Mouse (Mus musculus) G1E (cell line): ENCODE measurements at regions not wholly inside any gene's neighbourhood (a gene's known extent, or its start where the extent isn't known, plus 50 kb on each side); places are given as distances from the start of the nearest gene placed in this dataset.

Source experiments
- ATAC-seq: 2 replicates; pipeline ENCODE4 v1.8.0; 2016; ENCODE audit warnings: mild to moderate bottlenecking; ENCODE audit not compliant: insufficient number of reproducible peaks, poor library complexity, low FRiP score, severe bottlenecking; ENCODE audit errors: extremely low read depth
- DNase-seq: peaks from one replicate; pipeline ENCODE4 v3.0.0; 2012; ENCODE audit warnings: low spot score
- H3K27me3 ChIP-seq: 2 replicates; pipeline ENCODE4 v1.6.1; 2012; ENCODE audit warnings: mild to moderate bottlenecking, low read length, inconsistent platforms; ENCODE audit not compliant: insufficient read depth
- H3K36me3 ChIP-seq: replicated peaks from 2 replicates; pipeline ENCODE3; 2012; ENCODE audit warnings: mild to moderate bottlenecking, inconsistent platforms
- H3K4me1 ChIP-seq: 2 replicates; pipeline ENCODE4 v1.6.1; 2012; ENCODE audit warnings: low read depth, low read length, inconsistent platforms, mixed read lengths; ENCODE audit not compliant: insufficient read depth
- H3K4me3 ChIP-seq: 2 replicates; pipeline ENCODE4 v1.5.1; 2012; ENCODE audit warnings: low read depth, mild to moderate bottlenecking, inconsistent platforms, low read length, moderate library complexity, mixed read lengths
- H3K9me3 ChIP-seq: replicated peaks from 2 replicates; pipeline ENCODE4 v1.6.1; 2012; ENCODE audit warnings: inconsistent platforms
- CTCF ChIP-seq: IDR thresholded peaks from 2 replicates; pipeline ENCODE4 v1.5.1; 2012; ENCODE audit warnings: low read depth, low read length, inconsistent platforms, mixed read lengths
- GATA1 ChIP-seq: IDR thresholded peaks from 2 replicates; pipeline ENCODE4 v1.6.1; 2012; ENCODE audit warnings: borderline replicate concordance, low read length, inconsistent platforms, mixed read lengths
- GATA2 ChIP-seq: IDR thresholded peaks from 2 replicates; pipeline ENCODE4 v1.6.1; 2012; ENCODE audit warnings: low read depth, low read length, inconsistent platforms, borderline replicate concordance
- POLR2AphosphoS5 ChIP-seq: IDR thresholded peaks from 2 replicates; pipeline ENCODE4 v1.6.1; 2012; ENCODE audit warnings: low read depth, low read length, inconsistent platforms; ENCODE audit not compliant: insufficient replicate concordance
- TAL1 ChIP-seq: conservative IDR thresholded peaks from 2 replicates; pipeline ENCODE4 v1.6.1; 2012; ENCODE audit warnings: low read depth, low read length, inconsistent platforms, mixed read lengths

DNA sequence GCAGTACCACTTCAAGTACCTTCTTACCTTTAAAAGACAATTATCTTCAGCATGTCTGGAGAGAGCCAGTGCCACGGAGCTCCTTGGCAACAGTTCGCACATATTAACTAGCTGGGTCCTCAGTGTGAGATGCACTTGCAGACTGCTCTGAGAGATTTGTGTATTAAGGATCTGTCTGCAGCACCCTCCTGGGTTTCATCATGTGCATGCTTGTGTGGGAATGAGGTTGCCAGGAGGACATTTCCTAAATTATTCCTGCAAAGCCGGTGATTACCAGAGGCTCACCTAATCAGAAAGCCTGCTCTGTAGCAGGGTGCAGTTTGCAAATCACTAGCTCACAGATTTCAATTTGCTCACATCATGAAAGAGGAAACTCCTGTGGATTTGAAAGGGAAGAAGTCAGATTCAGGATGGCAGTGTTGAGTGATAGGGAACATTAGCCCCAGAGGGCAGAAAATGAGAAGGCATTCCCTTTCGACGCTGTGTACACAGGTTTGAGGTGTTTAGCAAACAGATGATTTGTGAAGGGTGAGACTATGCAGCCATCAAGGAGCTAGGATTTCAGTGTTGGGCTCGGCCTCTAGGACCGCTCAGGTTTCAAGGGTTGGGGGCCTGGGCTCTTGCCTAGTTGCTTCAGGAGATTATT is 257.3 kb upstream of the Arglu1 start:
- DNase-seq: no peak
- Histone ChIP-seq H3K9me3 (peaks cover 7% of the 10 kb centered on the region), H3K27me3 (no peaks in the 10 kb centered on the region; the same call in 1 of the 2 replicates), H3K4me1 (no peaks in the 10 kb centered on the region), H3K36me3 (no peaks in the 10 kb centered on the region), H3K4me3 (no peak overlapping the region)
- ATAC-seq: no peak
- no peak for TF ChIP-seq GATA2
- TF ChIP-seq POLR2AphosphoS5: no peak
- no peak for TF ChIP-seq TAL1
- no peak for TF ChIP-seq CTCF
- no peak for TF ChIP-seq GATA1

DNA sequence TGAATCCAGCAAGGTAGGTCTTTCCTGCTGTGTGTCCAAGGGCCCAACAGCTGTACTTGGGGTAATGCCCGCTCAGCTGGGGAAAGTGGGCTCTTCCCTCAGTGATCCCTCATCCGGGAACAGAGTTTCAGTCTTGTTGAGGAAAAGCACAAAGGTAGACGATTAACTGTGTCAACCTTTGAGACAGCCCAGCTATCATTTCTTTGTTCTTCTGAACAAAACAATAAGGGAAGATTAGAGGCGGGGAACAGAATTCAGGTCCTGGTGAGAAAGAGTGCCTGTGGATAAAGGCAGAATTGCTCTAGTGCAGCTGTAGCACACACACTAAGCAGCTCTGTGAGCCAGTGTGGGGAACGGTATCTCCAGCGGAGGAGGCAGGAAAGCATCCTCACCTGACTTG is 252.7 kb upstream of the Arglu1 start:
- no peaks in the 10 kb centered on the region for H3K9me3 ChIP-seq
- H3K4me3 ChIP-seq: no peak overlapping the region
- TF ChIP-seq POLR2AphosphoS5 (no peak), CTCF (no peak), TAL1 (no peak), GATA1 (no peak), GATA2 (no peak)
- no peaks in the 10 kb centered on the region for H3K4me1 ChIP-seq
- no peaks in the 10 kb centered on the region; the same call in 1 of the 2 replicates for H3K27me3 ChIP-seq
- DNase-seq (no peak), ATAC-seq (no peak)
- H3K36me3 ChIP-seq: no peaks in the 10 kb centered on the region

DNA sequence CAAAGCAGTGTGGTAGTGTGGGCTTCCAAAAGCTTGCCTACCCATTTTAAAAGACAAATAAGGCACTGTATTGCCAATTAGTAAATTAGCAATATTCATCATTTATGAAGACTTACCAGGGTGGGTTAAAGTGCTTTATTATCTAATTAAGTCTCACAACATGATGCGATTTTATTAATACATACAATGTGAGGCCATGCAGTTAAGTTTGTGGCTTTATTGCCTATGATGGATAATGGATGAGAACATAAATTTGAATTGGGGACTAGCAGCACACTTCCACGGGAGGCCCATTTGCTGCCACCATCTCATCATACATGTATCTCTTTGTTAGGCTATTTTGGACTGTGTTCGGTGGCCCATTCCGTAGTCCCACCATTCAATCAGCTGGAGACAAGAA is 250.6 kb upstream of the Arglu1 start:
- no peak for TF ChIP-seq TAL1
- TF ChIP-seq POLR2AphosphoS5: no peak
- no peak for TF ChIP-seq GATA2
- no peak for TF ChIP-seq GATA1
- TF ChIP-seq CTCF: no peak
- ATAC-seq: no peak
- H3K9me3 ChIP-seq: no peaks in the 10 kb centered on the region
- H3K4me1 ChIP-seq: no peaks in the 10 kb centered on the region
- H3K4me3 ChIP-seq: no peak overlapping the region
- no peak for DNase-seq
- no peaks in the 10 kb centered on the region; the same call in 1 of the 2 replicates for H3K27me3 ChIP-seq
- H3K36me3 ChIP-seq: no peaks in the 10 kb centered on the region

GRCm38 (mm10) chr8:8938536-8938935 is 248.2 kb upstream of the Arglu1 start:
- Histone ChIP-seq H3K4me1 (no peaks in the 10 kb centered on the region), H3K27me3 (no peaks in the 10 kb centered on the region; the same call in 1 of the 2 replicates), H3K4me3 (no peak overlapping the region), H3K36me3 (no peaks in the 10 kb centered on the region), H3K9me3 (no peaks in the 10 kb centered on the region)
- no peak for DNase-seq
- TF ChIP-seq CTCF: no peak
- no peak for TF ChIP-seq GATA2
- ATAC-seq: no peak

DNA sequence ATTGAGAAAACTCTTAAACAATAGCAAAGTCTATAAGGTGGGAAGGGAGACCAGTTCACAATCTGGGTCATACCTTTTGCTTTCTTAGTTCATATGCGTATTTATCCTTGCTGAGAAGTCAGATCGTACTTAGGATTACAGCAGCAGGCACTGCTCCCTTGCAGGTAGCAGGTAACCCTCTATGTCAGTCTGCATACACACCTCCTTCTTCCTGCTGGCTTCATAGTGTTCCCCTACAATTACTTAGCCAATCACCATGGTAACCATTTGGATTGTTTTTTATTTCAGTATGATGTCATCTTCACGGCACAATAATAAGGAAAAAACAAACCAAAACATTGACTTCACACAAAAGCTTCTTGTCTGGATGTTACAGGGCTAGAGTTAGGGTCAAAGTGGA is 242.1 kb upstream of the Arglu1 start:
- TF ChIP-seq CTCF: no peak
- no peak for TF ChIP-seq GATA2
- TF ChIP-seq GATA1: no peak
- TF ChIP-seq TAL1: no peak
- TF ChIP-seq POLR2AphosphoS5: no peak
- Histone ChIP-seq H3K4me3 (no peak overlapping the region), H3K27me3 (no peaks in the 10 kb centered on the region), H3K4me1 (no peaks in the 10 kb centered on the region), H3K9me3 (no peaks in the 10 kb centered on the region), H3K36me3 (no peaks in the 10 kb centered on the region)
- no peak for DNase-seq
- ATAC-seq: no peak

DNA sequence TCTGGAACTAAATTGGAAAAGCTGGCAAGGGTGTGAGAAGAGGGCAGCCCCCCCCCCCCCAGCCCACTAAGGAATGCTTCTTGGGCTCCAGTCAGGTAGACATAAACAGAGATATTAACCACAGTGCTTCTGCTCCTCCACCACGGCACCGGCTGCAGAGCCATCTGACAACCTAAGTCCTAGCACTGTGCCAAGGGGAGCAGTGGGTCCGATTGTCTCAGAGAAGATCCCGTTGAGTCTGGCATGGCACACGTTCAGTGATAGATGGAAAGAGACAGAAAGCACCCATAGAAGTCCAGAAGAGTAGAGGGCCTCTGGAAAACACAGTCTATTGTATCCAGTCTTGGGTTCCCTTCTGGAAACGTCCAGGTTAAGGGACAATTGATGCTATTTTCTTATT is 241.4 kb upstream of the Arglu1 start:
- H3K27me3 ChIP-seq: no peaks in the 10 kb centered on the region
- DNase-seq (no peak), ATAC-seq (no peak)
- TF ChIP-seq GATA1 (no peak), POLR2AphosphoS5 (no peak), CTCF (no peak), TAL1 (no peak), GATA2 (no peak)
- H3K9me3 ChIP-seq: no peaks in the 10 kb centered on the region
- no peaks in the 10 kb centered on the region for H3K36me3 ChIP-seq
- no peaks in the 10 kb centered on the region for H3K4me1 ChIP-seq
- no peak overlapping the region for H3K4me3 ChIP-seq

DNA sequence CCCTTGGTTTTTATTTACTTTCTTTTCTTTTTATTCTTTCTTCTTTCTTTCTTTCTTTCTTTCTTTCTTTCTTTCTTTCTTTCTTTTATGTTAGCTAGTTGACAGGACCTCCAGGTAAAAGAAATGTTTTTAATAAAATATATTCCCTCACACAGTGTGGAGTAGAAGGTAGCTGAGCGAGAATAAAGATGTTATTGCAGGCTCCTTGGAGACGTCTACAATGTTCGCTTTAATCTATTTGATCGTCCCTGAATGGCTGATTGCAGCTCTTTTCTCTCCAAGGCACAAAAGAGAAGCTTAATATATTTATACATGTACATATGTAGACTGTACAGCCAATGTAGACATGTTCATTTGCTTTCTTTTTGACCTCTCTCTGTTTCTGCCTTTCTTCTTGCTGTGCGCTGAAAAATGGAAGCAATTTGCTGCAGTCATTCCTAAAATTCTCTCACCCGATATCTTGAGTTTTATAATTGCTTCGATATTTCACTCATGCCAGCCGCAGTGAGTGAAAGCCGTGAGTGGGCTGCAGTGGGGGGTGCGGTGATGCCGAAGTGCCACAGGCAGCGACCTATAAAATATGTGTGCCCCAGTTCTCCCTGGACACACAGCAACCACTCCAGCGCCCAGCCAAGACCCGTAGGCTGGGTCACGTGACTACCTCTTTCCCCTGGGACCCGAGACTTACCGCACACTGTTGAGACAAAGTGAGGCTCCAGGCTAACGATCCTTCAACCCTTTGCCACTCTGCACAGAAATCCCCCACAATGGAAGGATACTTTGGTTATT is 237.9 kb upstream of the Arglu1 start:
- TF ChIP-seq GATA2 (no peak), CTCF (no peak), TAL1 (no peak), GATA1 (no peak), POLR2AphosphoS5 (no peak)
- H3K9me3 ChIP-seq: no peaks in the 10 kb centered on the region
- H3K4me3 ChIP-seq: no peak overlapping the region
- H3K36me3 ChIP-seq: no peaks in the 10 kb centered on the region
- ATAC-seq (no peak), DNase-seq (no peak)
- H3K4me1 ChIP-seq: no peaks in the 10 kb centered on the region
- no peaks in the 10 kb centered on the region for H3K27me3 ChIP-seq
